Mouse (Mus musculus) brain, embryonic 14.5 days (tissue): Measurements from ENCODE around the gene Tnrc6b. TPM values are rescaled to one million over a fixed set of nuclear protein-coding genes. Genes with fewer than 3 reads are reported as not detected.
A peak's percentile ranks its signal among the peaks of the same experiment; 100 is the strongest.

Source experiments
- DNase-seq: peaks from one replicate; pipeline ENCODE4 v3.0.0-alpha.2; 2011; ENCODE audit warnings: low read depth
- CTCF ChIP-seq: fragments of 200-500 bp; IDR thresholded peaks from 2 replicates; pipeline ENCODE4 v1.5.1; 2012; ENCODE audit warnings: inconsistent platforms, mild to moderate bottlenecking, moderate library complexity, borderline replicate concordance; ENCODE audit not compliant: insufficient read depth, insufficient read length; ENCODE audit errors: extremely low read depth
- POLR2A ChIP-seq: fragments of 200-500 bp; IDR thresholded peaks from 2 replicates; pipeline ENCODE4 v1.6.1; 2012; ENCODE audit warnings: mild to moderate bottlenecking, inconsistent platforms, borderline replicate concordance; ENCODE audit not compliant: poor library complexity, insufficient read depth, insufficient read length, severe bottlenecking; ENCODE audit errors: extremely low read depth
- polyA plus RNA-seq: library from polyadenylated mRNA; depleted of rRNA; stranded (reverse); fragments of >200 nt; gene quantifications from 2 replicates; pipeline ENCODE4 v1.2.3, GENCODE M21; 2012

Tnrc6b gene
- polyA plus RNA-seq, 1 experiment, result 46.2 TPM

- no peak for DNase-seq
- TF ChIP-seq POLR2A, result no peak
- TF ChIP-seq CTCF, result no peak
These were observed 225.6 kb downstream of the Tnrc6b start for GRCm38 (mm10) chr15:80936686-80937085.

DNA sequence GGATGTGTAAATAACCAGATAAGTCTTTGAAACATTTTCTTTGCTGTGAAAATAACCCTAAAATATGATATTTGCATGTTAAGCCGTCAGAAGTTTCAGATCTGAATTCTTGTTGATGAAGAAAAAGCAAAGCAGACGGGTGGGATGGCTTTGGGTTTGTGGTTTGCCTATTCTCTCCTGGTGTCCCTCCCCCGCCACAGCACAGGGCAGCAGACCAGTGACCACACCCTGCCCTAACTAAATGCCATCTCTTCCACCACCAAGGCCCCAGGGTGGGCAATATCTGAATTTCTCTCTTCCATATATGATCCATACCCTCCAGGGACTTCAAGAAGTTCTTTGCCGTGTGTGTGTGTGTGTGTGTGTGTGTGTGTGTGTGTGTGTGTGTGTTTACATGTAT, 227.5 kb downstream of the Tnrc6b start:
- DNase-seq, result no peak
- TF ChIP-seq CTCF (no peak), POLR2A (no peak)

- no peak for TF ChIP-seq CTCF
- TF ChIP-seq POLR2A, result no peak
- no peak for DNase-seq
These were observed 228.3 kb downstream of the Tnrc6b start for GRCm38 (mm10) chr15:80939401-80939800.

- TF ChIP-seq POLR2A, result no peak
- TF ChIP-seq CTCF, result no peak
These were observed 230.4 kb downstream of the Tnrc6b start for GRCm38 (mm10) chr15:80941468-80942040.

DNA sequence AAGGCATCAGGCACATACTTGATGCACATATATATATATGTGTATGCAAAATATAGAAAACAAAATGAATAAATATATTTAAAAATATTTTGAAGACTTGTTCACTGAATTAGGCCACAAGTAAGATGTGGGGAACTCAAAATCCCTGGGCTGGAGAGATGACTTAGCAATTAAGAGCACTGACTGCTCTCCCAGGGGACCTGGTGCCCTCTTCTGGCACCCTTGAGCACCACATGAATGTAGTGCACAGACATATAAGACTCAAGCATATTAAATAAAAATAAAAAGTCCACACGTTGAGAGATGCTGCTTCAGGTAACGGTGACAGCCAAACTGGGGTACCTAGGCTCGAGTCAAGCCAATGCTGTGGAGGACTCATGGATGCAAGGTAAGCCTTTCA, 234.7 kb downstream of the Tnrc6b start:
- DNase-seq, result peak; percentile 54
- TF ChIP-seq POLR2A (no peak), CTCF (peak; percentile 31; the same call in 1 of the 2 replicates)

More at GRCm38 (mm10) chr15:80941468-80942040, 230.4 kb downstream of the Tnrc6b start:
- DNase-seq, result no peak

- peak; percentile 99 for TF ChIP-seq CTCF
- TF ChIP-seq POLR2A, result peak; percentile 16; the same call in 1 of the 2 replicates
- peak; percentile 96 for DNase-seq
These were observed 237.3 kb downstream of the Tnrc6b start, which contains the start of gene Adsl for GRCm38 (mm10) chr15:80948145-80949135. Gene Adsl (plus strand): TSS chr15:80948490.

DNA sequence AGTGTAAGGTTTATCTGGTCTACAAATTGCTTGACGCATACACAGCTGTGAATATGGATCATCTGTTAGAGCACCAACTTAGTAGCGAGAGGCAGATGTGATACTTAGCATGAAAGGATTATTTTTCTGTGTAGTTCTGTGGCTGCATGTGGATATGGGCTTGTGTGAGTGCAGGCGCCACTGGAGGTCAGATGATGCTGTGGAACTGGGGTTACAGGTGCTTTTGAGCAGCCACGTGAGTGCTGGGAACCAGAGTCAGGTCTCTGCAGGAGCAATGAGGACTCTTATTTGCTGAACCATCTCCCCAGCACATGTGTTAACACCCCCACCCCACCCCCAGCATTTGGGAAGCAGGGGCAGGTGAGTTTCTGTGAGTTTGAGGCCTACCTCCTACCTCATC, 238.3 kb downstream of the Tnrc6b start:
- TF ChIP-seq POLR2A (no peak), CTCF (no peak)
- DNase-seq, result no peak

- TF ChIP-seq POLR2A (no peak), CTCF (no peak)
- no peak for DNase-seq
These were observed 238.9 kb downstream of the Tnrc6b start for GRCm38 (mm10) chr15:80950055-80950454.

DNA sequence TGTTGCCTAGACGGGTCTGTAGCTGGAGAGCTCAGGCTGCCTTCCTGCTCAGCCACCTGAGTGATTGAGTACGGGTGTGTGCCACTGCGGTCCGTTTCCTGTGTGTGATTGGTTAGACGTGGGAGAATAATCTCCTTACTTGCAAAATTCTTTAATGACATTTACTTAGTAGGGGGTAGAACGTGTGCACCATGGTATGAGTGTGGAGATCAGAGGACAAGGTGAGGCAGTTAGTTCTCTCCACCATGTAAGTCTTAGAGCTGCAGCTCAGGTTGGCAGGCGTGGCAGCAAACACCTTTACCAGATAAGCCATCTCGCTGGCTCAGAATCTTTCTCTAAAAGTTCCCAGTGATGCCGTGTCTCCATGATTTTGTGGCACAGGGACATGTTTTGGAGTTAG, 242.9 kb downstream of the Tnrc6b start:
- DNase-seq, result no peak
- TF ChIP-seq POLR2A (no peak), CTCF (no peak)

DNA sequence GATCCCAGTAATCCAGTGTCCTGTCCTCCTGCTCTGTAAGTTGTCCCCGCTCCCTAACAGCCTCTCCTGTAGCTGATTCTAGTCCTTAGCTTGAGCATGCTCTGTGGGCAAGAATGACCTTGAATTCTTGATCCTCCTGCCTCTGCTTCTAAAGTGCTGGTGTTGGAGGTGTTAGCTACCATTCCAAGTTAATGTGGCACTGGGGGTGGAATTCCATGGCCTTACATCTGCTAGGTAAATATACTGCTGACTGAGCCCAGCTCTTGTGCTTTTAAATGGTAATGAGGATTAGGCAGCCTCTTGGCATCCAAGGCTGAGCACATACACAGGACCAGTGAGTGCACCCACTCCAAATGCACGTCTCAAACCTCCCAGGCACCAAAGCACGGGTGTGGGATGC, 243.7 kb downstream of the Tnrc6b start:
- no peak for TF ChIP-seq CTCF
- TF ChIP-seq POLR2A, result no peak
- no peak for DNase-seq

DNA sequence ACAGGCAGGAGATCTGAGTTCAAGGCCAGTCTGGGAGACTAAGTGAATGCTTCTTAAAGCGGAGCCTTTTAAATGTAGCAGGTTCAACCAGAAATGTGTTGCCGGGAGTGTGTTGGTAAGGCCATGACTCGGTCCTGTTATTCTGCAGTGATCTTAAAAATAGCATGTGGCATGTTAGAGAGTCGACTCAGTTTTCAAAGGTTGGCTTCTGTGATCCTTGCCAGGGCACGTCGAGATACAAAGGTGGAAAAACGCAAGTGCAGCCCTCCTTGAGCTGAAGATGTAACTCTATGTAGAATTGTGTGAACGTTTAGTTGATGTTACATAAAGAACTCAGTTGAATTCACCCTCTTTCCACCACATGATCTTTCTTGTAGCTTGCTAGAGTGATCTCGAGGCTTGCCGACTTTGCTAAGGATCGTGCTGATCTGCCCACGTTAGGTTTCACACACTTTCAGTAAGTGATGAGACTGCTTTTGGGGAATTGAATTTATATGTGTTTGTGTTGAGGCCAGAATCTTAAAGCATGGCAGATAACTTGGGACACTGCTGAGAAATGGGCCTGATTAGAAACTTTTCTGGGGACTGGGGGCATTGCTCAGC, 244.8 kb downstream of the Tnrc6b start:
- TF ChIP-seq POLR2A (no peak), CTCF (no peak)
- no peak for DNase-seq
